Mouse (Mus musculus): ENCODE results near the gene Tmco4.

The Tmco4 gene
- long read RNA-seq, experiment 1, partial matches to known transcripts = 2 of 7 reads
- long read RNA-seq, experiment 1, other reads (novel, unspliced or antisense) = 5 of 7 reads
- long read RNA-seq, experiment 2, partial matches to known transcripts = 0 of 1 reads
- long read RNA-seq, experiment 2, other reads (novel, unspliced or antisense) = 1 of 1 reads

DNA sequence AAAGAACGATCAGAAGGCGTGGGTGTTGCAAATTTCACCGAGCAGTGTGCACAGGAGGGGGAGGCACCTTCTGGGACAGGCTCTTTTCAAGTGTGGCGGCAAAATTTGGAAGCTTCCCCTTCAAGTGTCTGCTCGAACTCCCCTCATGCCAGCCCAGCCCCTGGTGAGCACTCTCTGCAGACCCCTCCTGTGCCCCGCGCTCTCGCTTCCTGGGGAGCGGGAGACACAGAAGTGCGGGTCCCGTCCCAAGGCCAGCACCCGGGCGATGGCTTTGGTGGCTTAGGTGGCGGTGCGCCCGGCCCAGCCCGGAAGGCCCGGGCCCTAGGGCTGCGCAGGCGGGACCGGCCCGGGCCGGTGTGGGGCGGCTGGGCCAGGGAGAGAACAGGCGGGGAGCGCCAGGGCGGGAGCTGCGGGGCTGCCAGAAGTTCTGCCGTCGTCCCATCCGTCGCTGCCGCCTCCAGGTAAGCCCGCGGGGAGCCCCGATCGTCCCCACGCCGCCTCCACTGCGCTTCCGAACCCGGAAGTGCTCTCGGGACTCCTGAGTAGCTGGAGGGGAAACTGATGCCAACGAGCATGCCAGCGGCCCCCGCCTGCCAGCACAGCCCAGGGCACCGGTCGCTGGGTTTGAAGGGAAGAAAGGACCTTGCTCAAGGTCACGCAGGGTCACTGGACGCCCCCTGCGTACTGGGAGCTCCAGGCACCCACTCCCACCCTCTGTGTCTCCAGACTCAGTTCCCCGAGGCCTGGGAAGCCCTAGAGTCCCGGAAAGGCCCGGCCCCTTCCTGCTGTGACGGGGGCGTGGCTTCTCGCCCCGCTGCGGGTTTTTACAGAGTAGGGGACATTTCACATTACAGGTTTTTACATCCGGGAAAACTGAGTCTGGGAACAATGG, at the start of gene Tmco4:
Tmco4 (plus strand) TSS at position 62 of the 892 bp plus-strand sequence.
- intact Hi-C loops (cut with DNase I) = no loop called here

DNA sequence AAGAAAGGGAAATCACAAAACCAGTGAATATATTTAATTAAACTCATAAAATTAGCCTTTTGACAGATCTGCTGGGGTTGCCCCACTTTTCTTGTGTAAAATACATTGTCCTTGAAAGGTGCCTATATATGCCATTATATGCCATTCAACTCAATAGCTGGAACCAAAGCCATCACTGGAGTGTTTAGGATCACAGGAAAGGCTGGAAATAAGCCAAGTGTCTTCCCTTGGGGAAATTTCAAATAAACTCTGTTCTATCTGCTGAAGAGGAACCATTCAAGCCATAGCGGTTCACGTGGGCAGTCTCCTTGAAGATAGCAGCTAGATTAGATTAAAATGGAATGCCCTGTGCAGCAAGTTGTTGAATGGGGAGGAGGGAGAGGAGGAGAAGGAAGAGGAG, 47.1 kb upstream of the Tmco4 start:
- intact Hi-C loops (cut with DNase I) = no loop called here

DNA sequence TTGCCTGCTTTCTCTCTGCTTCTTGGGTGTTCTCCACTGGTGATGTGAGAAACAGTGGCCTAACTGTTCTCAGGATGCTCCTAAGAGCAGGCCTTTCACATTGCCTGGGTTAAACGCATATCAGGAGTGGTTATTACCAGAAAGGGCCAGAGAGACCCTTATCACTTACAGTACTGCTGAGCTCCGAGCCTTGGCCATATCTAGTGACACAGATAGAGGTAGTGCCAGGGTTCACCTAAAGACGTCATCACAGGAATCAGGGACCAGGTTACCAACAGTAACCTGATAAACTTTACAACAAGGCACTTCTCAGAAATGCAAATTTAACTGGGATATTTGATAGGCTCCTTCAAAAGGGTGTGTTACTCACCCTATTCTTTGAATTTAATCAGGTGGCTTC, 38.8 kb upstream of the Tmco4 start:
- intact Hi-C loops (cut with DNase I) = no loop called here

DNA sequence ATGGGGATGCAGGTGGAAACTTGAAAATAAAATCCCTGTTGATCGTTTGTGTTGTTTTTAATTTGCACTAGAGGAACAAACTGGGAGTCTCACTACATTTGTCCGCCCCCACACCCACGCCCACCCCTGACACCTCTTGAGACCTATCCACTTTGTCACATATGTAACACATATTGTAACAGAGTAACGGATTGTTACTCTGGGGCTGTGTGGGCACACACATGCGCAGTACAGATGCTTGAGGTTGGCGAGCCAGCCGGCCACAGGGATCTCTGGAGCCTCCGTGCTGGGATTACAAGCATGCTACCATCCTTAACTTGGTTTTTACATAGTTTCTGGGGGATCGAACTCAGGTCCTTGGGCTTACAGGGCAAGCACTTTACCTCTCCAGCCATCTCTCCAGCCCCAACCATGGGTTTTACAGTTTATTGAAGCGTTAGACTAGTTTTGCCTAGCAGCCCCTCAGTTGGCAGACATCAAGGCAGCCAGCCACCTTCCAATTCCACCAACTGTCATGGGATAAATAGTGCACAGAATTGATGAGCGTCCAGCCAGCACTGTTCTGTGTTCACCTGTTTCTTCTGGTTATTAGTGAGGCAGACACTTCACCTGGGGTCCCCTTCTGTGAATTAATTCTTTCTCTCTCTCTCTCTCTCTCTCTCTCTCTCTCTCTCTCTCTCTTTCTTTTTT, 38.1 kb upstream of the Tmco4 start:
- intact Hi-C loops (cut with DNase I) = no loop called here

DNA sequence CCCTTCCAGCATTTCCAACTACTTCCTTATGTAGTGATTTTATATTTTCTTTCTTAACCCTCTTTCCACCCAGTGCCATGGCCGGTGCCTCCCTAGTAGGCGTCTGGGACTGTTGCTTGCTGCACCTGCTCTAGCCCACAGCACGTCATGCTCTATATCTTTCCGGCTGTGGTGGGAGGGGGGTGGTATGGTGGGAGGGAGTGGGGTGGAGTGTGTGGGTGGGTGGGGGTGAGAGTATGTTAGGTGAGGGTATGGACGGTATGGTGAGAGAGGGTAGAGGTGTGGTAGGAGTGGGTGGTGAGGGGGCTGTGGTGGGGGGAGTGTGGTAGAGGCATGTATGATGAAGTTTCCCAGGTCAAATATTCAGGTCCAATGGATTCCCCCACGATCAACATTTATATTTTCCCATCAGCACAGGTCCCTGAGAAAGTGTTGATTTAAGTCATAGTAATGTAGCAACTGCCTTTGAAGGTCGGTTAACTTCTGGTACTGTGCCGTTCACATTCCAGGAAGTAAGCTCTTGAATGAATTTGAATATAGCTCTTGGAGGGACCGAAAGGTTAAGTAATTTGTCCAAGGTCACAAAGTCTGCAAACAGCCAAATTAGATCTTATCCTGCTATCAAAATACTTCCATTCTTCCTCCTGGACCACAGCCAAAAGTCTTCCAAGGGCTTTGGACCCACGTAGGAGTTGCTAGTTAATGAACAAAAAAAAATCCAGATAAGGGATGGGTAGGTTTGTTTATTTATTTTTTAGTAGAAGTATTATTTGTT, 34.0 kb upstream of the Tmco4 start:
- intact Hi-C loops (cut with DNase I) = no loop called here

DNA sequence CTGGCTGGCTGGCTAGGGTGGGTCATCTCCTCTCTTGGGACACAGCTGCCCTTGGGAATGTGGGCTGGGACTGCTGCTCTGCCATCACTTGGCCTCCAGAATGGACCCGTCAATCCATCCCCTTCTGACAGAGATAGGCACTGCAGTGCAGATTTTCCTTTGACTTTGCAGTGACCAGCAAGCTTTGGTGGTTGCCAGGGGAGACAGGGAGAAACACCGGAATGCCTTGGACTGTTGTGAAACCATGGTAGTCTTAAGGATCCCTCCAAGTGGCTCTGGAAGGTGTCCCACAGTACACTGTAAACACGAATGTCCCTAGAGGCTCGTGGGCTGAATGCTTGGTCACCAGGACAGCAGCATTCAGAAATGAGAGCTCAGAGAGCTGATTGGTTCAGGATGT, 33.2 kb upstream of the Tmco4 start:
- intact Hi-C loops (cut with DNase I) = no loop called here

DNA sequence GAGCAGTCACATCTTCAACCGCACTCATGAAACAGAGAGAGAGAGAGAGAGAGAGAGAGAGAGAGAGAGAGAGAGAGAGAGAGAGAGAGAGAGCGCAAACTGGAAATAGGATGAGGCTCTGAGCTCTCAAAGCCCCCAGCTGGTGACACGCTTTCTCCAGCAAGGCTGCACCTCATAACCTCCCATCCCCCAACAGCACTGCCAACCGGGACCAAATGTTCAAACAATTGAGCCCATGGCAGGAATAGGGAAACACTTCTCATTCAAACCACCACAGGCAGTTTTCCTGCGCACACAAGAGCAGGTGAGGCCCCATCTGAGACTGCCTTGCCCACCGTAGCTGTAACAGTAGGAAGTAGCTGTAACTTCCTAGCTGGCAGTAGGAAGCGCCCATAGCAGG, 31.3 kb upstream of the Tmco4 start:
- intact Hi-C loops (cut with DNase I) = no loop called here

DNA sequence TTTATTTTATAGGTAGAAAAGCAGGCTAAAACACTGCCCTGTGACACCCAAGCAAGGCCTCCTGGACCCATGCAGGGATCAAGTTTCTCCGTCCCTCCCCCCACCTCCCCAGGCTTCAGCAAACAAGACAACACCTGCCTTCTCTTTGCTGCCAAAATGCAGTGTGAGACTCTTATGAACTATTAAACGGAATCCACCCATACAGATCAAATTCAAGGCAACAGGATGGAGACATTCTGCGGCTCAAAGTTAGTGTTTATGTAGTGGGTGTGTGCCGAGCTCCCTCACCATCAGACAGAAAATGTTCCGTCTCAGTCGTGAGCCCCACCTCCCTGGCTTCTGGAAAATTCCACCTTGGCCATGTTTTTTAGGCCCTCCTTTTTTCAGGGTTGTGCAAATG, 30.7 kb upstream of the Tmco4 start:
- intact Hi-C loops (cut with DNase I) = no loop called here

DNA sequence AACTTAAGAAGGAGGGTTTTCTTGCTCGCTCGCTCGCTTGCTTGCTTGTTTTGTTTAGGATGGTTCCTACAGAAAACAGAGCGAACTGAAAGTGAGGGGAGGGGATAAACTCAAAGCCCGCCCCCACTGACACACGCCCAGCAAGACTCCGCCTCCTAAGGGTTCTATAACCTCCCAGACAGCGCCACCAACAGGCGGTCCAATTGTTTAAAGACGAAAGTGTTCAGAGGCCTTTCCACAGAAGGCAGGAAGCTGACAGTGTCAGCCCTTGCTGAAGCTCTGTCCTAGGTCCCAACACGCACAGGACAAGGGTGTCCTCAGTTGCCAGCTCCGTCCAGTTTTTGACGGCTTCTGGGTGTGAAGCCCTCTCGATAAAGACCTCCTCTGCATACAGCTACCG, 29.0 kb upstream of the Tmco4 start:
- intact Hi-C loops (cut with DNase I) = no loop called here

DNA sequence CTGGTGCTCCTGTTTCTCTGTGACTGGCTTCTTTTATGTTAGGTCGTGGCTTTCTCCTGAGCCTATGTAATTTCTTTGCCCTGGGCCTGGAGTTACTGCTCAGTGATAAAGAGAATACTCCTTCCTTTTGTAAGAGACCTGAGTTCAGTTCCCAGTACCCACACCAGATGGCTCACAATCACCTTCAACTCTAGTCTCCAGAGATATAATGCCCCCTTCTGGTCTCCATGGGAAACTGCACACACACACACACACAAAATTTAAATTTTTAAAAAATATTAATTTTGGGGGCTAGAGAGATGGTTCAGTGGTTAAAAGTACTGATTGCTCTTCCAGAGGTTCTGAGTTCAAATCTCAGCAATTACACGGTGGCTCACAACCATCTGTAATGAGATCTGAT, 24.4 kb upstream of the Tmco4 start:
- intact Hi-C loops (cut with DNase I) = no loop called here

DNA sequence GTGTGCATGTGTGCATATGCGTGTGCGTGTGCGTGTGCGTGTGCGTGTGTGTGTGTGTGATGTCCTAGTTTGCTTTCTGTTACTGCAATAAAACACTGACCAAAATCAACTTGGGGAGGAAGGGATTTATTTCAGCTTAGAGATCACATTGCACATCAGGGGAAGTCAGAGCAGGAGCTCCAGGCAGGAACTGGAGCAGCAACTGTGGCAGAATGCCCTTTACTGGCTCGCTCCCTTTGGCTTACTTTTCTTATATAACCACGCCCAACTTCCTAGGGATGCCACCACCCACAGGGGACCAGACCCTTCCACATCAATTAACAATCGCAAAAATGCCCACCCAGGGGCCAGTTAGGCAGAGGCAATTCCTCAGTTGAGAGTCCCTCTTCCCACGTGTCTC, 14.1 kb upstream of the Tmco4 start:
- intact Hi-C loops (cut with DNase I) = no loop called here

DNA sequence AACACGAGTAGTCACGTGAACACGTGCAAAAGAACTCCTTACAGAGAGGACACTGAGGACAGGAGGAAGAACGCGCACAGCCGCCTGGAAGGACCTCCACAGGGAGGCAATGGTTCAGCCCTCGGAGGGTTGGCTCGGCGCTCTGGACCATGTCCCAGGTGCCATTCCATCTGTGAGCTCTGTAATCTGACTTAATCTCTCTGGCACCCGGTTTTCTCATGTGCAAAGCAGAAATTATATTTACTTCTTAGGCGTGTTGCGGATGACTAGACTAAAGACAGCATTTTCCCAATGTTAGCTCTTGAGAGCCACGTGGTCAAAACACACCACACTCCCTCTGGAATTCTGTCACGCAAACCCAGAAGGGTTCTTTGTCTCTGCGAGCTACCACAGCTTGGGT, 13.6 kb upstream of the Tmco4 start:
- intact Hi-C loops (cut with DNase I) = no loop called here

DNA sequence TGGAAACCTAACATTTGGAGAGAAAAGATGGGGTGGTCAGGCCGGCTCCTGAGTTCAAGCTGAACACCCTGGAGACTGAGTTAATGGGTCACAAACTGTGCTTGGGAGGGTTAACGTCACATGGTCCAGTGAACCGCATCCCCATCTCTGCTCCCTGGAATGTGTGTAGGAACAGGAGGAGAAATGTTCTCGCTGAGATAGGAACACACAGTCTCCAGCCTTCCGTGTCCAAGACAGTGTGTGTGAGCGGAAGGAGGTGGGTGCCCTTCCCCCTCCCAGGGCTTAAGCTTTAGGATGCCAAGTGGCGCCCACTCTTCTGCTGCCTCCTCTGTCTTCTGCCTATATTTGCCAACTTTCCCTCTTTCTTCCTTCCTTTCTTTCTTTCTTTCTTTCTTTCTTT, 12.8 kb upstream of the Tmco4 start:
- intact Hi-C loops (cut with DNase I) = no loop called here

DNA sequence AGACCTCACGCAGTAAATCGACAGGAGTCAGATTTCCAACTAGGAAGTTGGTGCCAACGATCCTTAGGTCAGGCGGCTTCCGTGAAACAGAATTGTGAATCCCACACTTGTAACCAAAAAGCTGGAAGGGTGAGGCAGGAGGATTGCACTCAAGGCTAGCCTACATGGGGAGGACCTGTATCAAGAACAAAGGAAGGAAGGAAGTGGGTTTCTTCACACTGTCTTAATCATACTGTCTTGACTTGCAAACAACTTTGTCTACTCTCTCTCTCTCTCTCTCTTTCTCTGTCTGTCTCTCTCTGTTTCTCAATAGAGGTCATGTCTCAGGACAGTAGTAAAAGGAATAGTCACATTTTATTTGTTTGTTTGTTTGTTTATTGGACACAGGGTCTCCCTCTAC, 10.0 kb upstream of the Tmco4 start:
- intact Hi-C loops (cut with DNase I) = no loop called here

DNA sequence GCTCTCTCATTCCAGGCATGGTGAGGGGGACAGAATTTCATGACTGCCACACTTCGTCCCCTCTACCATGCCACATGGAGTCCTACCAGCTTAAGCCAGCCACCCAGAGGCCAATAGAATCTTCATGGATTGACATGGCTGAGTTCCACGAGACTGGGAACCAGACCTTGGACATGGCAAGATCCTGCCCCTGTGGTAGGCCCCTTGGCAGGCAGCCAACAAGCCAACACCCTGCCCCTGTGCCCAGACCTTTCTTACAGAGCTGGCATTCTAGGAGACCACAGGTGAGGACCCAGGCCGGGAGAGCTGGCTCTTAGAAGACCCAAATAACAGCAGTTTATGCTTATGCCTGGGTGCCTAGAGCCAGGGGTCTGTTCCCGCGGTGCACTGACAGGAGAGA, 6.8 kb upstream of the Tmco4 start:
- intact Hi-C loops (cut with DNase I) = no loop called here

DNA sequence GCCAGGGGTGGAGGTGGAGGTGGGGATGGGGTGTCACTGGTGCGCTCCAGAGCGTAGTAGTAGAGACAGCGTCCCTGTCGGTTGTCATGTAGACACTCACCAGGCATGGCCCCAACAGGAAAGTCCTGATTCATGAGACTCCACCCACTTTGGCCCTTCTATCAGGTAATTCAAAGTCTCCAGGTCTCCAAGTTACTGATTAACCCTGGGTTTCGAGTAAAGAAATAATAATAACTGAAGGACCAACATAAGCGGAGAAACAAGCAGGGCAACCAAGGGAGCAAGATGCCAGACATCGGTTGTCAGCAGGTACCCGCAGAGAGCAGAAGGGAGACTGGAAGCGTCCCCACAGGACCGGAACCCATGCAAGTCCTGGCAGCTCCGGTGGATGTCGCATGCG, 5.8 kb upstream of the Tmco4 start, which contains the start of gene Rnf186:
Rnf186 (plus strand) TSS at position 247 of the 400 bp plus-strand sequence.
- intact Hi-C loops (cut with DNase I) = no loop called here

DNA sequence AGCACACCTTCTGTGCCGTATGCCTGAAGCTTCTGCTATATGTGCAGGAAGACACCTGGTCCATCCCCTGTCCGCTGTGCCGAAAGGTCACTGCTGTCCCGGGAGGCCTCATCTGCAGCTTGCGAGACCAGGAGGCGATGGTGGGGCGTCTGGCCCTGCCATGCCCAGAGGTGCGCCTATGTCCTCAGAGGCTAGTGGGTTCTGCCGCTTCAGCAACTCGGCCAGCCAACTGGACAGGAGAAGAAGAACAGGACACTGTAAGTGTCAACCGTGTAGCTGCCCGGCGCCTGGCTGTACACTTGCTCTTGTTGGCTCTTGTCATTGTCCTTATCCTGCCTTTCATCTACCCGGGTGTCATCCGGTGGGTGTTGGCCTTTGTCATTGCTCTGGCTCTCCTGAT, 5.2 kb upstream of the Tmco4 start:
- intact Hi-C loops (cut with DNase I) = no loop called here

DNA sequence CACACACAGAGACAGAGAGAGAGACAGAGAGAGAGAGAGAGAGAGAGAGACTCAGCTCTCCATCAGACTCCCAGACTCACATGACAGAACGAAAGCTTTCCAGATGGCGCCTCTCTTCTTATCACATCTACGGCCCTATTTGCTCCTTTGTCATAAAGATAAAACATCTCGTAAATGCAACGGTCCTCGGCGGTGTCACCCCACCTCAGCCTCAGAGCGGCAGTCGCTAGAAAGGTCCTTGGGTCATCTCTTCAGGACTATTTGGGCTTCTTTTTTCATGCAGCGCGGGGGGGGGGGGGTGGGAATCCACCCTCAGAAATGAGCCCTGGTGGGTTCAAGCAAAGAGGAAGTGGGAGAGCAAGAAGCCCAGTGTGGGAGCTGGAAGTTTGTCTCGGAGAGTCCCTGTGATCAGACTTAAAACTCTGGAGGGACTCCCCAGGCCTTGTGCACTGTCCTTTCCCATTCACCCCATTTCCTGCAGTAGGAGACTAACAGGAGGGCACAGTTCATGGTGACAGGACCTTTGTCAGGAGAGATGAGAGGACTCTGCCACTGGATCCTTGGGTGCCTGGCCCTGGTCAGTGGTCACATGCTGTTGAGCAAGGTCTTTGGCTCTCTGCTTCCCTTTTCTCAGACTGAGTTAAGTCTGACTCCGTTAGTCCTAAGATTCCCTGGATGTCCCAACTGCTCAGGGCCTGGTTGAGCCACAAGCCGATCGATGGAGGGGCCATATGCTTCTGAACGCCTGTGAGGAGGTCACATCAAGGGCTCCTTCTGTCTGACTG, 3.7 kb upstream of the Tmco4 start:
- intact Hi-C loops (cut with DNase I) = no loop called here

DNA sequence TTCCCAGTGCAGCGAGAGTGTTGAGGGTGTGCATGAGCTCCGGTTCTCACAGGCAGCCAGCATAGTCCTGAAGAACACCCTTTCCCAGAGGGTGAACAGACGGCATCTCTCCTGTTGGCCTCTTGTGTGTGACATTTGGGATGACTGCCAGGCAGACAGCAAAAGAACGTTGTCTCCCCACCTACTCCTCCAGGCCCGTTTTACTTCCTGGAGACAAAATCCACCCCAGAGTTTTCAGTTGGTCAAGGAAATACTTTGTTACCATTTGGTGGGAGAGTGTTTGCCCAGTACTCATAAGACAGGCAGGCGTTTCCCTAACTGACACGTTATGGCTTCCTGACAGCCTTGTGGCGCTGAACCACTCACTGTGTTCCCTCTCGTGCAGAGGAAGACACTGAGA, 3.0 kb upstream of the Tmco4 start:
- intact Hi-C loops (cut with DNase I) = no loop called here

DNA sequence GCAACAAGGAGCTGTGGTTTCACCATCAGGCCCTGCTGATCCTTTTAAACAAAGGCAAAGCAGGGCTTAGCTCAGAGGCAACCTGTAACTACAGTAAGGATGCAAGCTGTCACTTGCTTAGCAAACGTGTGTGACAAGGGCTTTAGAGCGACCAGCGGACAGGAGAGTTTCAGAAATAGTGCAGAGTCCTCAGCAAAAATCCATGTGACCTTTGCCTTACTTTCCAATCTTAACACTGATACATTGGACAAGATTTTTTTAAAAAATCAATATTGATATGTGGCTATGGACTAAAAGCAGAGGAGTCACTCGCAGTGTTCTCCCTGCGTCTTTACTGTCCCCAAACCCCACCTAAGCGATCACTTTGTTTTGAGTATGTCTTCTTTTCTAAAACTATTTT, 1.3 kb upstream of the Tmco4 start:
- intact Hi-C loops (cut with DNase I) = no loop called here
